ENCODE assay signal across 8 mouse cellular contexts in the genomic region with DNA sequence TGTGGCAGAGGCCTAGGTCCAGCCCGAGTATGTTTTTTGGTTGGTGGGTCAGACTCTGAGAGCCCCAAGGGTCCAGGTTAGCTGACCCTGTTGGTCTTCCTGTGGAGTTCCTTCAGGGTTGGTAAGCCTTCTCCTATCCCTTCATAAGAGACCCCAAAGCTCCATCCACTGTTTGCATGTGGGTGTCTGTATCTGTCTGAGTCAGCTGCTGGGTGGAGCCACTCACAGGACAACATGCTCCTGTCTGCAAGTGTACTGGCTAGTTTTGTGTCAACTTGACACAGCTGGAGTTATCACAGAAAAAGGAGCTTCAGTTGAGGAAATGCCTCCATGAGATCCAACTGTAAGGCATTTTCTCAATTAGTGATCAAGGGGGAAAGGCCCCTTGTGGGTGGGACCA. TPM values are rescaled to one million over a fixed set of nuclear protein-coding genes. Genes with fewer than 3 reads are reported as not detected.
DNase-seq lines count a peak whose midpoint lies in the region; ATAC-seq and TF ChIP-seq lines count a peak whose summit lies in the region.
"Not testable (repeated sequence)": the region's sequence is repeated elsewhere in the genome, so short reads cannot be mapped to it uniquely, and the experiment has no call there.

No protein-coding gene starts in this region.

- not testable (repeated sequence) for H3K9me3 ChIP-seq in liver, embryonic 13.5 days (replicated peaks); liver, embryonic 15.5 days (replicated peaks); liver, postnatal 0 days (ENCODE audit: low read length)

- ATAC-seq in erythroblast, adult 5-6 weeks (replicated peaks; ENCODE audit: low FRiP score, poor library complexity, severe bottlenecking) = peak; percentile 77
- ATAC-seq in liver, embryonic 13.5 days (ENCODE audit: low read depth) = peak; percentile 65; the same call in 1 of the 2 replicates
- ATAC-seq in liver, embryonic 15.5 days (ENCODE audit: insufficient read depth) = peak; percentile 67
- peak; percentile 35; the same call in 1 of the 2 replicates for ATAC-seq in liver, postnatal 0 days

- not testable (repeated sequence) for TF ChIP-seq CTCF in bone marrow, adult 2 months (IDR thresholded peaks at IDR 0.05; ENCODE audit: control insufficient read depth, insufficient read depth, low read length); liver, postnatal 0 days (IDR thresholded peaks at IDR 0.05; ENCODE audit: low read depth)

- not testable (repeated sequence) for H3K4me2 ChIP-seq in liver, embryonic 13.5 days; liver, embryonic 15.5 days; liver, postnatal 0 days (ENCODE audit: low read depth, low read length)

- 93% methylated on average over 1 of the region's 1 CpGs for WGBS in bone marrow, adult 2 months
- WGBS in liver, embryonic 13.5 days (ENCODE audit: insufficient replicate concordance) = 70% methylated on average over 1 of the region's 1 CpGs
- WGBS in liver, embryonic 15.5 days (ENCODE audit: insufficient replicate concordance) = 82% methylated on average over 1 of the region's 1 CpGs
- 83% methylated on average over 1 of the region's 1 CpGs for WGBS in liver, postnatal 0 days (ENCODE audit: insufficient replicate concordance)

- not testable (repeated sequence) for H3K4me1 ChIP-seq in bone marrow, adult 2 months (ENCODE audit: control insufficient read depth, insufficient read depth, low read length); liver, postnatal 0 days (ENCODE audit: insufficient read depth)
- H3K4me1 ChIP-seq in liver, embryonic 13.5 days (replicated peaks) = peaks cover 23% of the 10 kb centered on the region
- H3K4me1 ChIP-seq in liver, embryonic 15.5 days (replicated peaks) = peaks cover 27% of the 10 kb centered on the region

- H3K27ac ChIP-seq in bone marrow, adult 2 months (ENCODE audit: control insufficient read depth, insufficient read depth, low read depth, low read length, poor library complexity) = 0 out of 2 replicates have a peak overlapping the region, but pooled peaks have one; percentile 22
- not testable (repeated sequence) for H3K27ac ChIP-seq in liver, embryonic 13.5 days; liver, postnatal 0 days (ENCODE audit: low read depth)
- H3K27ac ChIP-seq in liver, embryonic 15.5 days (replicated peaks) = peak overlapping the region; percentile 41; the same call in 1 of the 2 replicates

- not testable (repeated sequence) for TF ChIP-seq POLR2A in bone marrow, adult 2 months (IDR thresholded peaks at IDR 0.05; ENCODE audit: borderline replicate concordance, control insufficient read depth, low read depth, low read length)

- not testable (repeated sequence) for H3K36me3 ChIP-seq in liver, embryonic 13.5 days; liver, embryonic 15.5 days (replicated peaks); liver, postnatal 0 days (replicated peaks; ENCODE audit: insufficient read depth, low read length)

- not testable (repeated sequence) for H3K27me3 ChIP-seq in liver, embryonic 13.5 days; liver, embryonic 15.5 days; liver, postnatal 0 days (ENCODE audit: insufficient read depth, low read length)

- not testable (repeated sequence) for H3K9ac ChIP-seq in liver, embryonic 13.5 days; liver, embryonic 15.5 days; liver, postnatal 0 days (replicated peaks)

- not testable (repeated sequence) for H3K4me3 ChIP-seq in bone marrow, adult 2 months (replicated peaks; ENCODE audit: control insufficient read depth, low read depth, low read length); liver, embryonic 13.5 days (replicated peaks); liver, embryonic 15.5 days (replicated peaks); liver, postnatal 0 days (ENCODE audit: low read depth, low read length)

- peak; percentile 49 for DNase-seq in c-Kit-positive CD71-positive TER-119-negative erythroid progenitor cells, embryonic 14.5 days (ENCODE audit: low read depth)
- peak; percentile 24 for DNase-seq in liver
- DNase-seq in liver, embryonic 13.5 days = peak; percentile 30
- DNase-seq in liver, postnatal 0 days = not testable (repeated sequence)
- DNase-seq in spleen, postnatal 10 days (ENCODE audit: low spot score in 2 of 2) = peak; percentile 24 to 25

- not testable (repeated sequence) for TF ChIP-seq EP300 in liver, postnatal 0 days (IDR thresholded peaks at IDR 0.05; ENCODE audit: low read depth)

RNA-seq across cellular contexts. Expression of a gene that starts 17.7 kb away (rescaled TPM):
- polyA plus RNA-seq in bone marrow, adult 2 months (2011; ENCODE audit: insufficient read depth, insufficient read length, low replicate concordance, missing spikeins) = 5.7 and 10.5 TPM in 2 replicates
- 34.0 and 36.6 TPM in 2 replicates for total RNA-seq in erythroblast, adult 5-6 weeks (2015; ENCODE audit: low replicate concordance)
- total RNA-seq in erythroblast, adult 5-6 weeks (2017; ENCODE audit: low replicate concordance) = 51.7 and 58.0 TPM in 2 replicates
- polyA plus RNA-seq in liver, embryonic 13.5 days (2015; fragmentation: Nextera tagmentation; extraction: Ambion mirVana) = 1.2 and 1.7 TPM in 2 replicates
- polyA plus RNA-seq in liver, embryonic 15.5 days (2015; fragmentation: Nextera tagmentation; extraction: Ambion mirVana) = 1.7 and 2.0 TPM in 2 replicates
- 1.6 and 2.0 TPM in 2 replicates for polyA plus RNA-seq in liver, postnatal 0 days (2015; fragmentation: Nextera tagmentation; extraction: Ambion mirVana)
